Mouse (Mus musculus): ENCODE measurements around the gene Stoml3. TPM values are rescaled to one million over a fixed set of nuclear protein-coding genes. Genes with fewer than 3 reads are reported as not detected.

Stoml3 gene
- polyA plus RNA-seq, 1 experiment from 2014 or later: not detected

DNA sequence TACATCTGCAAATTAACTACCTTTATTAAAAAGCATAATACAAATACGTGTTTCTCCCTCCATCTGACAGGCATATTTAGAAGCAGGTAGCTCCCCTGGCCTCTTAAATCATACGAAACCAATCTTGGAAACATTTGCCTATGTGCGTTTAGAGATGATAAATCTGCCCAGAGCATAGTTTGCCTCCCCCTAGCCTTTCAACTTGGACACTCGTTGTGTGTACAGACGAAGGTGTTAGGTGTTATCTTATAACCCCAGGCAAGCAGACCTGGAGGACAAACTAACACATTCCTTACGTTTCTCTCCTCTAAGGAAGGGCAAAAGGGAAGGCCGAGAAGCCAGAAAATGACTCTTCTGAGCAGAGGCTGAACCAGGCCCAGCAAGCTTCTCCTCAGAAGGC, 64.2 kb downstream of the Stoml3 start:
- no peak overlapping the region for H3K9ac ChIP-seq (ENCODE audit: low read length)
- no peak for ATAC-seq (replicated peaks; ENCODE audit: extremely low read depth, insufficient read depth, low FRiP score)

DNA sequence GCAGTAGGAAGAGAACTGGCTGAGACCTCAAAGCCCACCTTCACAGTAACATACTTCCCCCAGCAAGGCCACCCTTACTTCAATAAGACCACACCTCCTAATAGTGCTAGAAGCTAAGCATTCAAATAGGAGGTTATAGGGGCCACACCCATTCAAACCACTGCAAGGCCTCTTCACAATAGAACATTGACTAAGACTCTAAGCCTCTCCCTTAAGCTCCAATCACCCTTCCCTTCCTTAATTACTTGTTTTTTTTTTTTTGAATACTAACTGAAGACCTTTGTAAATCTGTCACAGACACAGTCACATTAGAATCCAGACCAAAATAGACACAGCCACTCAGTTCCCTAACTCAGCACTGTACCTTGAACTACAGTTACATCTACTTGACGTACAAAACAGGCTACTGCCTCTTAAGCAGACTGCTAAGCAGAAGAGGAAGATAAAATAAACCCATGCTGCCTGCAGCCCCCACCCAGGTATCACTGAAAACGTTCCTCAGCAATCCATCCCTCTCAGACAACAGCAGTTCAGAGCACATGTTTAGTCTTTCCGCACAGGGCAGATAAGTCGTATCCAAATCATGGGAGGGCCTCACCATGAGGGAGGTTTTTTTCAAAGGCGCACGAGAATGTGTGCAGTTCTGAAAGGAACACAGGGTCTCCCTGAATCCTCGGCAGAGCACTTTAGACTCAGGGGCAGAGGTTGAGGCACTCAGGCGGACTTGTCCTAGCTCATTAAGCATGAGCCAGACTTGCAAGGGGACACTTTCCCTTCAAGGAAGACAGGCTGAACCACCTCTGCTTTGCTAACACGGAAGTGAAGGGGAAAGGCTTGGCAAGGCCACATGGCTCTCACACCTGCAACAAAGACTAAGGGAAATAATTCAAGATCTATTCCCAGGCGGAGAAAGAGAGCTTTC, 66.8 kb downstream of the Stoml3 start:
- no peak for ATAC-seq (replicated peaks; ENCODE audit: extremely low read depth, insufficient read depth, low FRiP score)

More for the DNA sequence above, 64.2 kb downstream of the Stoml3 start:
- Histone ChIP-seq H3K27me3 (ENCODE audit: control insufficient read depth, insufficient read depth, low read length) (no peaks in the 10 kb centered on the region), H3K9me3 (replicated peaks; ENCODE audit: control insufficient read depth, low read length) (no peaks in the 10 kb centered on the region), H3K27ac (ENCODE audit: low read length) (no peak overlapping the region), H3K4me2 (ENCODE audit: low read depth, low read length) (no peak overlapping the region), H3K36me3 (ENCODE audit: control insufficient read depth, insufficient read depth) (0 out of 2 replicates have a peak, but pooled peaks cover 2% of the 10 kb centered on the region), H3K4me3 (ENCODE audit: low read length) (no peak overlapping the region), H3K4me1 (ENCODE audit: control insufficient read depth, insufficient read depth, low read length) (0 out of 2 replicates have a peak, but pooled peaks cover 4% of the 10 kb centered on the region)
- WGBS: 47% methylated on average over 7 of the region's 7 CpGs

DNA sequence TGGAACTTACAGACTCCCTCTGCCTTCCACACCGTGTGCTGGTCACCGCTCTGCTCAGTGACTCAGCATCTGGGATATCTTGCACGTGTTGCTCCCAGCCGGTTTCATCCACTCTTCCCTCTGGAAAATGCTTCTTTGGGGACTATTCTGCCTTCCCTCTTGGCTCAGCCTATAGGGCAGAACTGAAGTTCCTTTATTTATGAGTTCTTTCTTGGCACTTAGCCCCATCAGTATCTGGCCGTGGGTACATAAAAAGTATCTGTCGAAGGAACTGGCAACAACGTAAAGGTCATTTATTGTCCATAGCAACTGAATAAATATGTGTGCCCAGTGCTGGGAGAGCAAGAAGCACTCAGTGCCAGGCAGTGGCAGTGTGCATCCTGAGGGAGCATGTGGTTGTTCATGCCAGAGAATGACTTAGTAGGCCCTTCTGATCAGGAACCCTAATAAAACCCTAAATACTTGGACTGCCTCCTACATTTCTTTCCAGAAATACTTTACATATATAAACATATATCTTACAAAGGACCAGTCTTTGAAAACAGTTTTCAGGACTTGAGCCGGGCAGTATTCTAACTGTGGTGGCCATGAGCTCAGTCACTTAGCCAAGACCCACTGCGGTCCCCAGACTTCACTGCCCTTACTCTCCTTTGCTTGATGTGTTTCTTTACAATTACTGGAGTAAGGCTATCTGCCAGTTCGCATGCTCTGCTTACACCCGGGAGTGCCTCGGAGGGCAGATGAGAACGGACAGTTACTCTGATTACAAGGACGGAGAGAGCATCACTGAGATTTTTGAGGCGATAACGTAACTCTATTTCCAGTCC, 69.1 kb downstream of the Stoml3 start:
- H3K27ac ChIP-seq (ENCODE audit: low read length): no peak overlapping the region
- WGBS: 66% methylated on average over 16 of the region's 16 CpGs
- no peak overlapping the region for H3K4me3 ChIP-seq (ENCODE audit: low read length)
- no peaks in the 10 kb centered on the region for H3K9me3 ChIP-seq (replicated peaks; ENCODE audit: control insufficient read depth, low read length)
- H3K27me3 ChIP-seq (ENCODE audit: control insufficient read depth, insufficient read depth, low read length): no peaks in the 10 kb centered on the region
- ATAC-seq (replicated peaks; ENCODE audit: extremely low read depth, insufficient read depth, low FRiP score): no peak
- 0 out of 2 replicates have a peak, but pooled peaks cover 4% of the 10 kb centered on the region for H3K4me1 ChIP-seq (ENCODE audit: control insufficient read depth, insufficient read depth, low read length)
- H3K36me3 ChIP-seq (ENCODE audit: control insufficient read depth, insufficient read depth): no peaks in the 10 kb centered on the region
- no peak overlapping the region for H3K9ac ChIP-seq (ENCODE audit: low read length)
- no peak overlapping the region for H3K4me2 ChIP-seq (ENCODE audit: low read depth, low read length)

More for the DNA sequence above, 66.8 kb downstream of the Stoml3 start:
- Histone ChIP-seq H3K4me3 (ENCODE audit: low read length) (no peak overlapping the region), H3K4me1 (ENCODE audit: control insufficient read depth, insufficient read depth, low read length) (0 out of 2 replicates have a peak, but pooled peaks cover 4% of the 10 kb centered on the region), H3K9ac (ENCODE audit: low read length) (no peak overlapping the region), H3K27ac (ENCODE audit: low read length) (no peak overlapping the region), H3K36me3 (ENCODE audit: control insufficient read depth, insufficient read depth) (0 out of 2 replicates have a peak, but pooled peaks cover 2% of the 10 kb centered on the region), H3K4me2 (ENCODE audit: low read depth, low read length) (no peak overlapping the region), H3K9me3 (replicated peaks; ENCODE audit: control insufficient read depth, low read length) (no peaks in the 10 kb centered on the region), H3K27me3 (ENCODE audit: control insufficient read depth, insufficient read depth, low read length) (no peaks in the 10 kb centered on the region)
- 37% methylated on average over 10 of the region's 10 CpGs for WGBS

Other genes starting within 250 kb of the Stoml3 start
- 6.0 and 6.4 TPM in 2 replicates for gene Nhlrc3, start 25.3 kb upstream of the Stoml3 start, polyA plus RNA-seq (2015; fragmentation: Nextera tagmentation; extraction: Ambion mirVana)
- 11.2 and 11.7 TPM in 2 replicates for gene Proser1, start 25.0 kb upstream of the Stoml3 start, polyA plus RNA-seq (2015; fragmentation: Nextera tagmentation; extraction: Ambion mirVana)
- gene Frem2, start 168.7 kb downstream of the Stoml3 start, polyA plus RNA-seq (2015; fragmentation: Nextera tagmentation; extraction: Ambion mirVana): 2.4 and 3.2 TPM in 2 replicates